22 mouse cellular contexts compared by ENCODE assay signal in genomic region chr7:68470983-68471382, GRCm38 (mm10).
DNase-seq lines count a peak whose midpoint lies in the region; ATAC-seq lines count a peak whose summit lies in the region.
"Had no signal": no experiment of that assay in that cellular context is flagged by ENCODE, and none has a peak within 500 bp of the region (broad histone marks: within the 10 kb centered on the region; RNA-seq: fewer than 3 reads in every experiment).

No protein-coding gene starts in this region.

- H3K9ac ChIP-seq in limb, embryonic 12.5 days (replicated peaks): no peak overlapping the region
- H3K9ac ChIP-seq in midbrain, embryonic 16.5 days (ENCODE audit: low read depth, low read length): no peak overlapping the region
- H3K9ac ChIP-seq: embryonic facial prominence, embryonic 13.5 days; forebrain, embryonic 13.5 days; forebrain, postnatal 0 days; hindbrain, embryonic 12.5 days had no signal

- no peak overlapping the region for H3K4me3 ChIP-seq in limb, embryonic 12.5 days (replicated peaks)
- no peak overlapping the region for H3K4me3 ChIP-seq in midbrain, embryonic 16.5 days (ENCODE audit: low read depth, low read length)
- H3K4me3 ChIP-seq: embryonic facial prominence, embryonic 13.5 days; forebrain, embryonic 13.5 days; hindbrain, embryonic 12.5 days had no signal

- no peaks in the 10 kb centered on the region for H3K9me3 ChIP-seq in limb, embryonic 12.5 days
- H3K9me3 ChIP-seq in midbrain, embryonic 16.5 days (replicated peaks; ENCODE audit: control insufficient read depth, low read length, poor library complexity, severe bottlenecking): no peaks in the 10 kb centered on the region
- H3K9me3 ChIP-seq: embryonic facial prominence, embryonic 13.5 days; forebrain, embryonic 13.5 days; hindbrain, embryonic 12.5 days had no signal

- no peak for ATAC-seq in limb, embryonic 12.5 days (ENCODE audit: insufficient number of reproducible peaks, insufficient read depth, low FRiP score, low TSS enrichment, low read depth)
- ATAC-seq in midbrain, embryonic 16.5 days: no peak
- ATAC-seq: CD4-positive, CD25-positive, alpha-beta regulatory T cell, adult 4 months; forebrain, embryonic 13.5 days; forebrain, postnatal 0 days had no signal

- peaks cover 23% of the 10 kb centered on the region for H3K4me1 ChIP-seq in limb, embryonic 12.5 days (replicated peaks)
- H3K4me1 ChIP-seq in midbrain, embryonic 16.5 days (ENCODE audit: control insufficient read depth, insufficient read depth, low read length): no peaks in the 10 kb centered on the region; the same call in 1 of the 2 replicates
- H3K4me1 ChIP-seq: embryonic facial prominence, embryonic 13.5 days; forebrain, embryonic 13.5 days had no signal

- H3K27me3 ChIP-seq in limb, embryonic 12.5 days: peaks cover 19% of the 10 kb centered on the region
- H3K27me3 ChIP-seq in midbrain, embryonic 16.5 days (ENCODE audit: control insufficient read depth, insufficient read depth, low read depth, low read length): no peaks in the 10 kb centered on the region
- H3K27me3 ChIP-seq: hindbrain, embryonic 12.5 days had no signal

- H3K36me3 ChIP-seq in limb, embryonic 12.5 days: no peaks in the 10 kb centered on the region
- no peaks in the 10 kb centered on the region for H3K36me3 ChIP-seq in midbrain, embryonic 16.5 days (ENCODE audit: control insufficient read depth, insufficient read depth, low read length)
- H3K36me3 ChIP-seq: embryonic facial prominence, embryonic 13.5 days; G1E; hindbrain, embryonic 12.5 days had no signal

- 21% methylated on average over 11 of the region's 11 CpGs for WGBS in limb, embryonic 12.5 days
- 67% methylated on average over 11 of the region's 11 CpGs for WGBS in midbrain, embryonic 16.5 days

- H3K4me2 ChIP-seq in limb, embryonic 12.5 days: 0 out of 2 replicates have a peak overlapping the region, but pooled peaks have one; percentile 1
- H3K4me2 ChIP-seq in midbrain, embryonic 16.5 days (ENCODE audit: low read length): no peak overlapping the region
- H3K4me2 ChIP-seq: embryonic facial prominence, embryonic 13.5 days; forebrain, embryonic 13.5 days; hindbrain, embryonic 12.5 days had no signal

- H3K27ac ChIP-seq in limb, embryonic 12.5 days: no peak overlapping the region
- H3K27ac ChIP-seq in midbrain, embryonic 16.5 days (ENCODE audit: low read length): no peak overlapping the region
- H3K27ac ChIP-seq: embryonic facial prominence, embryonic 13.5 days; forebrain, embryonic 13.5 days; hindbrain, embryonic 12.5 days had no signal

- peak; percentile 47 for DNase-seq in embryo, embryonic 10 days (ENCODE audit: low spot score)
- no peak for DNase-seq in embryo, embryonic 11 days
- DNase-seq in kidney, adult 8-10 months: peak; percentile 13 to 33
- no peak for DNase-seq in kidney, adult 18-20 months
- peak; percentile 21 to 45 for DNase-seq in kidney, postnatal 25 days
- no peak for DNase-seq in urinary bladder, postnatal 4 days (ENCODE audit: low spot score in 2 of 2)
- DNase-seq: adrenal gland, adult 8-10 months; adrenal gland, postnatal 36 days; B cell, adult 2 months; cerebellum, adult 2 months; cerebellum, postnatal 10 days; forebrain, postnatal 0 days; gastrocnemius, postnatal 14 days; heart, postnatal 10 days; heart, postnatal 4 days had no signal

Comparison
In these comparisons a context has a peak if more than half of its experiments do, and no peak if none do; other contexts are left out.
1. DNase-seq: peak in embryo, embryonic 10 days (single experiment), kidney, adult 8-10 months (2 of 2) and kidney, postnatal 25 days (2 of 2); none in embryo, embryonic 11 days (single experiment), kidney, adult 18-20 months (single experiment) and urinary bladder, postnatal 4 days (0 of 2).